Mouse (Mus musculus) liver, embryonic 11.5 days (tissue): ENCODE measurements around the gene Clec2i. TPM values are rescaled to one million over a fixed set of nuclear protein-coding genes. Genes with fewer than 3 reads are reported as not detected.
A peak's percentile ranks its signal among the peaks of the same experiment; 100 is the strongest.
"Not testable (repeated sequence)": the region's sequence is repeated elsewhere in the genome, so short reads cannot be mapped to it uniquely, and the experiment has no call there.

Experiments
- ATAC-seq: fragments of 200-750 bp; cut with Nextera tagmentation; replicated peaks from 2 replicates; pipeline ENCODE4 v1.8.0; 2017; ENCODE audit warnings: moderate number of reproducible peaks, mild to moderate bottlenecking, moderate TSS enrichment, moderate library complexity; ENCODE audit not compliant: low FRiP score
- DNase-seq: peaks from one replicate; pipeline ENCODE4 v3.0.0-alpha.2; 2017; ENCODE audit warnings: low spot score
- H3K27ac ChIP-seq: fragments of 300-500 bp; sonication (generic); 2 replicates; pipeline ENCODE4 v1.5.1; 2014; ENCODE audit warnings: mild to moderate bottlenecking, low read depth, low read length, control low read depth
- H3K27me3 ChIP-seq: fragments of 300-500 bp; sonication (generic); replicated peaks from 2 replicates; pipeline ENCODE4 v1.6.1; 2014; ENCODE audit warnings: low read length, mixed read lengths; ENCODE audit not compliant: control insufficient read depth, insufficient read depth
- H3K36me3 ChIP-seq: fragments of 300-500 bp; sonication (generic); 2 replicates; pipeline ENCODE4 v1.6.1; 2014; ENCODE audit warnings: mild to moderate bottlenecking, low read length, moderate library complexity, mixed read lengths; ENCODE audit not compliant: control insufficient read depth, insufficient read depth
- H3K4me1 ChIP-seq: fragments of 300-500 bp; sonication (generic); replicated peaks from 2 replicates; pipeline ENCODE4 v1.6.1; 2014; ENCODE audit warnings: low read length, mixed read lengths; ENCODE audit not compliant: control insufficient read depth, insufficient read depth
- H3K4me2 ChIP-seq: fragments of 300-500 bp; sonication (generic); 2 replicates; pipeline ENCODE4 v1.6.1; 2014; ENCODE audit warnings: mild to moderate bottlenecking, control low read depth, moderate library complexity
- H3K4me3 ChIP-seq: fragments of 300-500 bp; sonication (generic); 2 replicates; pipeline ENCODE4 v1.5.1; 2014; ENCODE audit warnings: low read depth, low read length, control low read depth
- H3K9ac ChIP-seq: fragments of 300-500 bp; sonication (generic); 2 replicates; pipeline ENCODE4 v1.6.1; 2014; ENCODE audit warnings: low read depth, low read length, control low read depth
- H3K9me3 ChIP-seq: fragments of 300-500 bp; sonication (generic); 2 replicates; pipeline ENCODE4 v1.6.1; 2016; ENCODE audit warnings: low read length, inconsistent platforms, mixed read lengths; ENCODE audit not compliant: control insufficient read depth
- WGBS: fragments of 180-500 bp; shearing (Covaris S2); extraction: QIAGEN DNeasy Blood & Tissue Kit; methylation state at CpG from one replicate; pipeline ENCODE4 v1.1.7; 2014; 5-methylcytosine and 5-hydroxymethylcytosine counted together
- polyA plus RNA-seq: library from polyadenylated mRNA; unstranded; fragments of >200 nt; fragmentation: Nextera tagmentation; extraction: Ambion mirVana; gene quantifications from 2 replicates; pipeline ENCODE4 v1.2.1, GENCODE M21; 2014

The Clec2i gene
- not detected in 2 replicates for polyA plus RNA-seq

GRCm38 (mm10) chr6:128887091-128887790 is at the start of gene Clec2i:
Gene Clec2i, plus strand, starts transcription at chr6:128887588.
- H3K4me3 ChIP-seq, DNase-seq, H3K27ac ChIP-seq, H3K36me3 ChIP-seq, H3K4me1 ChIP-seq, ATAC-seq, H3K9me3 ChIP-seq, H3K4me2 ChIP-seq, H3K9ac ChIP-seq, H3K27me3 ChIP-seq: not testable (repeated sequence)
- WGBS: 77% methylated on average over 6 of the region's 6 CpGs

GRCm38 (mm10) chr6:128838342-128839265 is 48.8 kb upstream of the Clec2i start:
- Histone ChIP-seq H3K9ac (peak overlapping the region; percentile 88), H3K27me3 (no peaks in the 10 kb centered on the region), H3K36me3 (no peaks in the 10 kb centered on the region), H3K4me1 (peaks cover 14% of the 10 kb centered on the region), H3K4me2 (peak overlapping the region; percentile 87), H3K9me3 (no peaks in the 10 kb centered on the region), H3K4me3 (peak overlapping the region; percentile 81), H3K27ac (peak overlapping the region; percentile 90)
- peak; percentile 90 for DNase-seq
- under 1% methylated on average over 49 of the region's 49 CpGs for WGBS
- peak; percentile 77 for ATAC-seq

- Histone ChIP-seq H3K9ac (peak overlapping the region; percentile 60), H3K4me2 (peak overlapping the region; percentile 87), H3K36me3 (no peaks in the 10 kb centered on the region), H3K9me3 (no peaks in the 10 kb centered on the region), H3K27me3 (no peaks in the 10 kb centered on the region), H3K27ac (peak overlapping the region; percentile 79), H3K4me1 (peaks cover 17% of the 10 kb centered on the region), H3K4me3 (peak overlapping the region; percentile 81)
- WGBS: under 1% methylated on average over 17 of the region's 17 CpGs
- peak; percentile 42 for ATAC-seq
- DNase-seq: peak; percentile 82
These were observed 48.1 kb upstream of the Clec2i start for GRCm38 (mm10) chr6:128839266-128839771.

GRCm38 (mm10) chr6:128839921-128840320 is 47.5 kb upstream of the Clec2i start:
- Histone ChIP-seq H3K36me3 (no peaks in the 10 kb centered on the region), H3K4me2 (peak overlapping the region; percentile 87), H3K27me3 (no peaks in the 10 kb centered on the region), H3K27ac (no peak overlapping the region), H3K4me1 (peaks cover 20% of the 10 kb centered on the region), H3K9ac (no peak overlapping the region), H3K9me3 (no peaks in the 10 kb centered on the region), H3K4me3 (peak overlapping the region; percentile 81)
- ATAC-seq (no peak), DNase-seq (no peak)
- WGBS: 58% methylated on average over 7 of the region's 7 CpGs

GRCm38 (mm10) chr6:128840669-128841068 is 46.7 kb upstream of the Clec2i start:
- H3K9ac ChIP-seq, H3K36me3 ChIP-seq, H3K27ac ChIP-seq, H3K4me2 ChIP-seq, H3K27me3 ChIP-seq, H3K9me3 ChIP-seq, DNase-seq, H3K4me3 ChIP-seq, ATAC-seq: not testable (repeated sequence)
- peaks cover 16% of the 10 kb centered on the region for H3K4me1 ChIP-seq
- 73% methylated on average over 3 of the region's 3 CpGs for WGBS

- peak overlapping the region; percentile 95 for H3K4me2 ChIP-seq
- H3K36me3 ChIP-seq: no peaks in the 10 kb centered on the region
- DNase-seq: no peak
- no peak overlapping the region for H3K9ac ChIP-seq
- peaks cover 15% of the 10 kb centered on the region for H3K4me1 ChIP-seq
- ATAC-seq: no peak
- 38% methylated on average over 4 of the region's 4 CpGs for WGBS
- no peak overlapping the region for H3K27ac ChIP-seq
- peak overlapping the region; percentile 66; the same call in 1 of the 2 replicates for H3K4me3 ChIP-seq
- no peaks in the 10 kb centered on the region for H3K9me3 ChIP-seq
- no peaks in the 10 kb centered on the region for H3K27me3 ChIP-seq
These were observed 45.9 kb upstream of the Clec2i start for GRCm38 (mm10) chr6:128841327-128842089.

- H3K4me2 ChIP-seq: peak overlapping the region; percentile 95
- peak overlapping the region; percentile 40; the same call in 1 of the 2 replicates for H3K27ac ChIP-seq
- DNase-seq (no peak), ATAC-seq (no peak)
- no peaks in the 10 kb centered on the region for H3K36me3 ChIP-seq
- H3K9me3 ChIP-seq: no peaks in the 10 kb centered on the region
- peaks cover 15% of the 10 kb centered on the region for H3K4me1 ChIP-seq
- under 1% methylated on average over 20 of the region's 20 CpGs for WGBS
- peak overlapping the region; percentile 83 for H3K9ac ChIP-seq
- H3K27me3 ChIP-seq: no peaks in the 10 kb centered on the region
- H3K4me3 ChIP-seq: peak overlapping the region; percentile 66
These were observed 44.9 kb upstream of the Clec2i start for GRCm38 (mm10) chr6:128842356-128842944.
